Mouse (Mus musculus) liver, embryonic 14.5 days (tissue): ENCODE results near the gene Slc27a5.

ENCODE experiments used
- CTCF ChIP-seq: IDR thresholded peaks from 2 replicates; pipeline ENCODE4 v1.5.1; 2016; ENCODE audit warnings: antibody characterized with exemption, low read depth, control low read depth
- EP300 ChIP-seq: IDR thresholded peaks from 2 replicates; pipeline ENCODE4 v1.6.1; 2016; ENCODE audit warnings: antibody characterized with exemption, low read depth

DNA sequence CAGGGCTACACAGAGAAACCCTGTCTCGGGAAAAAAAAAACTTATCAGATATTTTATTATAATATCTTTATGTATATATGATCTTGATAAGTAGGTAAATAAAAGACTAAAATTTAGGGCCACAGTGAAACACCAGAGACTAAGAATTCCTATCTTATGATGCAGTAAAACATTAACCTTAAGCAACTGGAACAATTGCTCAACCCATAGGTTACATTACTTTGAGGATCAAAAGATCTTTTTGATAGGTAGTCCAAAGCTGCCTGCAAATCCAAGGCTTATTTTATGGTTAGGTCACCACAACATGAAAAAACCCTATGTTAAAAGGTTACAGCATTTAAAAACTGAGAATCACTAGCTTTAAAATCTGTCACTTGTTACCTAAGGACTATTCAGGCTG is 3.6 kb upstream of the Slc27a5 start:
- TF ChIP-seq CTCF (no peak), EP300 (no peak)
